Mouse (Mus musculus): ENCODE results near the gene Cnot8.

DNA sequence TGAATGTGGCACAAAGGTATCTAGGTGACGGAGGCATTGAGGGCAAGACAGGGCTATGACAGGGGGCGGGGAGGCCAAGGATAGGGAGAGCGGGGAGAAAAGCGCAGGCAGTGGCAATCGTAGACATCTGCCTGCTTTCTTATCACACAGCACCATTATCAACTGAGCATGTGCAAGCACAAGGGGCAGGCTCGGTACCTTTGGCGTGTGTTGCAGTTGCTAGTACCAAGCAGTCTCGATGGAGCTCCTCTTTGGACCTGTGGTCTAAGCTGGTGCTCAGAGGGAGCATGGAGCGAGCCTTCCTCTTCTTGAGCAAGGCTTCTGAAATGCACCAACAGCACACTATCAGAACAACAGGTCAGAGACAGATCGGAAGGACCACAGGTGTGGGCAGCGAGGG is 34.9 kb downstream of the Cnot8 start:
- TF ChIP-seq POLR2A (IDR thresholded peaks at IDR 0.05; ENCODE audit: insufficient read depth, low read depth, low read length) (no peak), CTCF (IDR thresholded peaks at IDR 0.05) (no peak), EP300 (IDR thresholded peaks at IDR 0.05; ENCODE audit: insufficient read depth, low read depth, low read length) (no peak)

All from heart, adult 2 months (tissue).